Mouse (Mus musculus) kidney, adult 2 months (tissue): ENCODE results near the gene Gipc3.

ENCODE experiments used
- CTCF ChIP-seq: fragments of 200-500 bp; conservative IDR thresholded peaks from 2 replicates; pipeline ENCODE4 v1.5.1; 2011; ENCODE audit warnings: low read depth, mild to moderate bottlenecking, control low read depth, low read length, moderate library complexity, mixed read lengths; ENCODE audit not compliant: insufficient read depth, insufficient read length
- POLR2A ChIP-seq: fragments of 200-500 bp; IDR thresholded peaks from one replicate; pipeline ENCODE4 v1.6.1; 2011; ENCODE audit warnings: low read depth, low read length, control low read depth

- TF ChIP-seq CTCF (no peak), POLR2A (no peak)
These were observed 21.6 kb downstream of the Gipc3 start for GRCm38 (mm10) chr10:81321436-81321835.
